Mouse (Mus musculus) thymus, adult 2 months (tissue): Measurements from ENCODE around the gene Gas7. TPM values are rescaled to one million over a fixed set of nuclear protein-coding genes. Genes with fewer than 3 reads are reported as not detected.

Experiments
- DNase-seq: peaks from one replicate; pipeline ENCODE4 v3.0.0; 2021
- H3K27ac ChIP-seq: fragments of 200-500 bp; 2 replicates; pipeline ENCODE4 v1.5.1; 2012; ENCODE audit warnings: low read length, control low read depth; ENCODE audit not compliant: control insufficient read depth, insufficient read depth
- H3K27me3 ChIP-seq: fragments of 200-500 bp; 2 replicates; pipeline ENCODE4 v1.6.1; 2012; ENCODE audit warnings: mild to moderate bottlenecking, low read length, moderate library complexity, mixed read lengths; ENCODE audit not compliant: control insufficient read depth, insufficient read depth
- H3K36me3 ChIP-seq: fragments of 200-500 bp; 2 replicates; pipeline ENCODE4 v1.6.1; 2012; ENCODE audit warnings: mild to moderate bottlenecking, low read length, moderate library complexity; ENCODE audit not compliant: control insufficient read depth, insufficient read depth
- H3K4me1 ChIP-seq: fragments of 200-500 bp; replicated peaks from 2 replicates; pipeline ENCODE4 v1.6.1; 2012; ENCODE audit warnings: low read length; ENCODE audit not compliant: control insufficient read depth, insufficient read depth
- H3K4me3 ChIP-seq: fragments of 200-500 bp; 2 replicates; pipeline ENCODE4 v1.5.1; 2012; ENCODE audit warnings: mild to moderate bottlenecking, low read length, control low read depth, moderate library complexity; ENCODE audit not compliant: control insufficient read depth, insufficient read depth
- CTCF ChIP-seq: fragments of 200-500 bp; IDR thresholded peaks from 2 replicates; pipeline ENCODE4 v1.5.1; 2012; ENCODE audit warnings: mild to moderate bottlenecking, control low read depth, low read length, moderate library complexity, borderline replicate concordance; ENCODE audit not compliant: control insufficient read depth, poor library complexity, insufficient read depth; ENCODE audit errors: extremely low read depth
- POLR2A ChIP-seq: fragments of 200-500 bp; IDR thresholded peaks from 2 replicates; pipeline ENCODE4 v1.6.1; 2012; ENCODE audit warnings: mild to moderate bottlenecking, low read length, control low read depth, moderate library complexity; ENCODE audit not compliant: control insufficient read depth, poor library complexity, insufficient read depth; ENCODE audit errors: extremely low read depth
- WGBS: fragments of 180-500 bp; shearing (Covaris S2); methylation state at CpG from one replicate; pipeline ENCODE4 v1.1.7; 2018; 5-methylcytosine and 5-hydroxymethylcytosine counted together
- polyA plus RNA-seq: library from polyadenylated mRNA; depleted of rRNA; stranded (reverse); fragments of >200 nt; gene quantifications from 2 replicates; pipeline ENCODE4 v1.2.3, GENCODE M21; 2012

Gene Gas7
- polyA plus RNA-seq, 1 experiment: 5.0 TPM

DNA sequence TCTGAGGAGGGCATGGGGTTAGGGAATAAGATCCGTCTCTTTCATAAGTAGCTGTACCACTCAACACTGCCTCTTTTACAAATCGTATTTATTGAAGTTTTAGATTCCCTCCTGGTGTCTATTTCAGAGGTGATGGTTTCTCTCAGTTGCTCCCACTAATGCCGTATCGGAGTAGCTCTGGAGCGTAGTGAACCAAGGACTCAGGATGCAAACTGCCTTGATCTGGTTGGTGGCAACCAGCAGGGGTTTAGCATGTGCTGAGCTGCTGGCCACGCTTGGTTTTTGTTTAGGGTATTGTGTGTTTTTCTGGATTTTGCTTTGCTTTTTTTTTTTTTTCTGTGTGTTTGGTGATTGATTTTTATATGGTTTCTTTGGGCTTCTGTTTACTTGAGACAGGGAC lies 141.6 kb downstream of the Gas7 start:
- H3K27ac ChIP-seq: no peak overlapping the region
- no peaks in the 10 kb centered on the region for H3K27me3 ChIP-seq
- no peaks in the 10 kb centered on the region for H3K4me1 ChIP-seq
- H3K36me3 ChIP-seq: no peaks in the 10 kb centered on the region
- no peak overlapping the region for H3K4me3 ChIP-seq
- DNase-seq: no peak
- no peak for TF ChIP-seq CTCF
- 92% methylated on average over 6 of the region's 6 CpGs for WGBS

DNA sequence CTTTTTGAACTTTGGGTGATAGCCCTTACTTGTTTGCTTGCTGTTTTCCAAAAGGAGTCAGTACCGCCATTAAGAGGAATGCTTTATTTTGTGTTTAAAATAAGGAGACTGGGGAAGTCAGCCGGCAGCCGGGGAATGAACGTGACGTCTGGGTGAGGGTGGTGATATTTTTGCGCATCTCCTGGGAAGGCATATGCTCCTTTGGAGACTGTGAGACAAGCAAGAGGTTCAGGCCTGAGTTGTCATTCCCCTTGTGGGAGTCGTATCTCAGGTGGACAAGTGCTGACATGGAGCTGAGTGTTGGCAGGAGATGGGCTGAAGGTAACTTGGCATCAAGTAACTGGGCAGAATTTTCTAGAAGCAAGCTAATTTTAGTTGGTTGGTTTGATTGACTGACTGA lies 142.2 kb downstream of the Gas7 start:
- TF ChIP-seq POLR2A: no peak
- no peak for TF ChIP-seq CTCF
- Histone ChIP-seq H3K27me3 (no peaks in the 10 kb centered on the region), H3K4me1 (no peaks in the 10 kb centered on the region), H3K4me3 (no peak overlapping the region), H3K27ac (no peak overlapping the region), H3K36me3 (no peaks in the 10 kb centered on the region)
- 95% methylated on average over 7 of the region's 7 CpGs for WGBS
- DNase-seq: no peak

DNA sequence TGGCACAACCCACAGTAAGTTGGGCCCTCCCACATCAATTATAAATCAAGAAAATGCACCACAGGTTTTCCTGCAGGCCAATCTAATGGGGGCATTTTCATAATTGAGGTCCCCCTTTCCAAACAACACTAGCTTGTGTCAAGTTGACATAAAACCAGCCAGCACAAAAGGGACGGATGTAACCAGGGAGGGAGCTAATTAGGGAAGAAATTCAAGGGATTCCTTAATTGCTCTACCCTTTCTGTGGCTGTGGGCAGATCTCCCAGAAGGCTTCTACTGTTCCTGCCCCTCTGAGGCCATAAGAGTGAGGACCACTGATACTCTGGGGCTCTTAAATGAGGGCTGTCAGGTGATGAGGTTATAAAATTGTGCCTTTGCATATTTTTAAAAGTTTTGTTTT lies 143.9 kb downstream of the Gas7 start:
- H3K27me3 ChIP-seq: no peaks in the 10 kb centered on the region
- H3K36me3 ChIP-seq: no peaks in the 10 kb centered on the region
- no peak overlapping the region for H3K4me3 ChIP-seq
- H3K27ac ChIP-seq: no peak overlapping the region
- 94% methylated on average over 1 of the region's 1 CpGs for WGBS
- H3K4me1 ChIP-seq: no peaks in the 10 kb centered on the region
- DNase-seq: no peak
- TF ChIP-seq CTCF (no peak), POLR2A (no peak)

GRCm38 (mm10) chr11:67600710-67601430 lies 145.6 kb downstream of the Gas7 start:
- H3K36me3 ChIP-seq: no peaks in the 10 kb centered on the region
- no peak overlapping the region for H3K27ac ChIP-seq
- 93% methylated on average over 8 of the region's 8 CpGs for WGBS
- H3K27me3 ChIP-seq: no peaks in the 10 kb centered on the region
- DNase-seq: no peak
- H3K4me3 ChIP-seq: no peak overlapping the region
- no peaks in the 10 kb centered on the region for H3K4me1 ChIP-seq
- TF ChIP-seq CTCF (no peak), POLR2A (no peak)

GRCm38 (mm10) chr11:67602711-67603369 lies 147.6 kb downstream of the Gas7 start:
- WGBS: 96% methylated on average over 12 of the region's 12 CpGs
- Histone ChIP-seq H3K36me3 (no peaks in the 10 kb centered on the region), H3K4me3 (no peak overlapping the region), H3K4me1 (no peaks in the 10 kb centered on the region), H3K27me3 (no peaks in the 10 kb centered on the region), H3K27ac (no peak overlapping the region)
- no peak for TF ChIP-seq CTCF
- no peak for TF ChIP-seq POLR2A
- DNase-seq: no peak

DNA sequence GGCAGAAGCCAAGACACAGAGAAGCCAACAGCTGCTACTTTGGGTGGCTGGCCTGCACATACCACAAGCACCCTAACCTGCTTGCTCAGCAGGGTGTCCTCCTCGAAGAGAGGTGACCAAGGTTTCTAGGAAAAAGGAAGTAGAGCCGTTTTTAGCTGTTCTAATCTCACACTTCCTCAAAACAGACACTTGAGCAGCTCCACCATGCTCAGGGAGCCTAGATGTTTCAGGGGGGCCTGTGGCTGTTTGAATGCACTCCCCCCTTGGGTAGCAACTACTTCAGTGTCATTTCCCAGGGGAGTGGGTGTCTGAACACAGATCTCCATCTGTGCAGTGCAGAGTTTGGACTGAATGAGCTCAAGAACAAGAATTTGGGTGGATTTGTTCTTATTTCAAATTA lies 149.2 kb downstream of the Gas7 start:
- Histone ChIP-seq H3K27me3 (no peaks in the 10 kb centered on the region), H3K4me1 (peaks cover 7% of the 10 kb centered on the region), H3K4me3 (no peak overlapping the region), H3K27ac (no peak overlapping the region), H3K36me3 (no peaks in the 10 kb centered on the region)
- TF ChIP-seq CTCF (no peak), POLR2A (no peak)
- no peak for DNase-seq
- WGBS: 0% methylated on average over 2 of the region's 2 CpGs
